8 mouse cellular contexts compared by ENCODE assay signal in the genomic region with DNA sequence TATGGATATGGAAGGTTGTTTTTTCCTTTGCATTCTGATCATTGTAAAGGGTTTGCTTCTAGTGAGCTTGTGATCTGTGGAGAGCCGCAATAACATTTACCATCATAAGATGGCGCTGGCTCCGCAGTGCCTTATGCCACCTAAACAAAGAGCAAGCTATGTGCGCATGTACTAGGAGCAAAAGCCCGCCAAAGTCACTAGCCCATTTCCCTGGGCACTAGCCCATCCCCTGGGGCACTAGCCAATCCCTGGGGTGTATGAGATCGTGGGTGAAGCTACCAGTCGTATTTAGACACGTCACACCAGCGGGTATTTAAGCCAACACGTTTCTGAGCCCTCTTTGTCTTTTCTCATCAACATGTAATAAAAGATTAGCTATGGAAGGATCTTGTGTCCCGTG. TPM values are rescaled to one million over a fixed set of nuclear protein-coding genes. Genes with fewer than 3 reads are reported as not detected.
A peak's percentile ranks its signal among the peaks of the same experiment; 100 is the strongest.
DNase-seq lines count a peak whose midpoint lies in the region; ATAC-seq and TF ChIP-seq lines count a peak whose summit lies in the region.
"Not testable (repeated sequence)": the region's sequence is repeated elsewhere in the genome, so short reads cannot be mapped to it uniquely, and the experiment has no call there.

No protein-coding gene starts in this region.

- H3K4me3 ChIP-seq in ES-Bruce4 (ENCODE audit: low read depth, low read length); intestine, postnatal 0 days (ENCODE audit: low read depth, low read length); thymus, adult 2 months (ENCODE audit: control insufficient read depth, insufficient read depth, low read length): not testable (repeated sequence)

- peak; percentile 20 for TF ChIP-seq CTCF in ES-Bruce4 (IDR thresholded peaks at IDR 0.05; ENCODE audit: low read depth, low read length)
- TF ChIP-seq CTCF in intestine, postnatal 0 days (IDR thresholded peaks at IDR 0.05; ENCODE audit: low read depth) = peak; percentile 37
- TF ChIP-seq CTCF in thymus, adult 2 months (IDR thresholded peaks at IDR 0.05; ENCODE audit: borderline replicate concordance, control insufficient read depth, extremely low read depth, insufficient read depth, low read length, poor library complexity) = not testable (repeated sequence)

- not testable (repeated sequence) for H3K4me2 ChIP-seq in intestine, postnatal 0 days (replicated peaks; ENCODE audit: low read depth)

- not testable (repeated sequence) for H3K27ac ChIP-seq in ES-Bruce4 (ENCODE audit: insufficient read depth, low read length); intestine, postnatal 0 days (ENCODE audit: low read depth, low read length); thymus, adult 2 months (ENCODE audit: control insufficient read depth, insufficient read depth, low read length)

- not testable (repeated sequence) for TF ChIP-seq EP300 in ES-Bruce4 (IDR thresholded peaks at IDR 0.05; ENCODE audit: insufficient read depth, low read depth, low read length)

- DNase-seq in adrenal gland, postnatal 10 days = peak; percentile 8
- DNase-seq in embryo, embryonic 10.5 days (ENCODE audit: low spot score) = peak; percentile 17
- peak; percentile 13 for DNase-seq in frontal cortex, postnatal 10 days (ENCODE audit: low spot score in 2 of 2)
- DNase-seq in layer of hippocampus, adult 11-12 months (ENCODE audit: low spot score) = peak; percentile 21
- peak; percentile 0 for DNase-seq in lung, postnatal 25 days (ENCODE audit: low spot score)
- peak; percentile 2 for DNase-seq in thymus, adult 2 months

- not testable (repeated sequence) for H3K36me3 ChIP-seq in ES-Bruce4 (ENCODE audit: control insufficient read depth, insufficient read depth, low read length, poor library complexity, severe bottlenecking); intestine, postnatal 0 days (ENCODE audit: control insufficient read depth, insufficient read depth); thymus, adult 2 months (ENCODE audit: control insufficient read depth, insufficient read depth, low read length)

- not testable (repeated sequence) for H3K27me3 ChIP-seq in ES-Bruce4 (ENCODE audit: control insufficient read depth, insufficient read depth, low read length, poor library complexity, severe bottlenecking); intestine, postnatal 0 days (replicated peaks; ENCODE audit: control insufficient read depth, insufficient read depth, low read length); thymus, adult 2 months (ENCODE audit: control insufficient read depth, insufficient read depth, low read length)

- H3K4me1 ChIP-seq in ES-Bruce4 (ENCODE audit: control insufficient read depth, insufficient read depth, low read length); intestine, postnatal 0 days (replicated peaks; ENCODE audit: control insufficient read depth, insufficient read depth, low read length); thymus, adult 2 months (replicated peaks; ENCODE audit: control insufficient read depth, insufficient read depth, low read length): not testable (repeated sequence)

- 65% methylated on average over 11 of the region's 11 CpGs for WGBS in intestine, postnatal 0 days
- WGBS in thymus, adult 2 months = 76% methylated on average over 11 of the region's 11 CpGs

- not testable (repeated sequence) for ATAC-seq in intestine, postnatal 0 days

- H3K9ac ChIP-seq in ES-Bruce4 (ENCODE audit: low read depth, poor library complexity, severe bottlenecking); intestine, postnatal 0 days (ENCODE audit: low read depth, low read length): not testable (repeated sequence)

- H3K9me3 ChIP-seq in ES-Bruce4 (replicated peaks; ENCODE audit: control insufficient read depth, insufficient read depth, low read length, poor library complexity, severe bottlenecking); intestine, postnatal 0 days (ENCODE audit: control insufficient read depth): not testable (repeated sequence)

- not testable (repeated sequence) for TF ChIP-seq POLR2A in ES-Bruce4 (IDR thresholded peaks at IDR 0.05; ENCODE audit: insufficient read depth, low read length); thymus, adult 2 months (IDR thresholded peaks at IDR 0.05; ENCODE audit: control insufficient read depth, extremely low read depth, insufficient read depth, low read length, poor library complexity)

RNA-seq across cellular contexts. Expression of gene Smco4, which starts 59.0 kb away (rescaled TPM):
- 8.7 and 12.2 TPM in 2 replicates for polyA plus RNA-seq in ES-Bruce4 (2011; ENCODE audit: insufficient read depth, insufficient read length, low read depth, missing spikeins)
- total RNA-seq in adrenal gland, postnatal 10 days (2021) = 10 to 100 TPM; 35.0 to 39.0 TPM
- 4.3 and 5.2 TPM in 2 replicates for polyA plus RNA-seq in intestine, postnatal 0 days (2015; fragmentation: Nextera tagmentation; extraction: Ambion mirVana)
- 8.8 and 9.6 TPM in 2 replicates for polyA plus RNA-seq in thymus, adult 2 months (2012; rRNA removed)
